Comparison of ENCODE assay signal across 14 mouse cellular contexts in genomic region chr12:58425961-58426360, GRCm38 (mm10).
A peak's percentile ranks its signal among the peaks of the same experiment; 100 is the strongest.
DNase-seq lines count a peak whose midpoint lies in the region.
"Had no signal": no experiment of that assay in that cellular context is flagged by ENCODE, and none has a peak within 500 bp of the region (broad histone marks: within the 10 kb centered on the region; RNA-seq: fewer than 3 reads in every experiment).

No protein-coding gene starts in this region.

- H3K27ac ChIP-seq in heart, embryonic 10.5 days = no peak overlapping the region
- peak overlapping the region; percentile 66 for H3K27ac ChIP-seq in limb, embryonic 10.5 days
- H3K27ac ChIP-seq: heart, embryonic 15.5 days; hindbrain, embryonic 14.5 days; liver, embryonic 14.5 days; macrophage; midbrain, embryonic 15.5 days had no signal

- H3K36me3 ChIP-seq in heart, embryonic 10.5 days = no peaks in the 10 kb centered on the region
- H3K36me3 ChIP-seq in limb, embryonic 10.5 days = no peaks in the 10 kb centered on the region
- H3K36me3 ChIP-seq: heart, embryonic 15.5 days; midbrain, embryonic 15.5 days had no signal

- no peaks in the 10 kb centered on the region for H3K9me3 ChIP-seq in heart, embryonic 10.5 days
- H3K9me3 ChIP-seq in limb, embryonic 10.5 days (replicated peaks) = no peaks in the 10 kb centered on the region
- H3K9me3 ChIP-seq: heart, embryonic 15.5 days; midbrain, embryonic 15.5 days had no signal

- H3K4me1 ChIP-seq in heart, embryonic 10.5 days = no peaks in the 10 kb centered on the region
- peaks cover 39% of the 10 kb centered on the region for H3K4me1 ChIP-seq in limb, embryonic 10.5 days
- H3K4me1 ChIP-seq: heart, embryonic 15.5 days; midbrain, embryonic 15.5 days had no signal

- H3K27me3 ChIP-seq in heart, embryonic 10.5 days (ENCODE audit: insufficient read depth, poor library complexity, severe bottlenecking) = no peaks in the 10 kb centered on the region
- H3K27me3 ChIP-seq in limb, embryonic 10.5 days (ENCODE audit: low read depth, poor library complexity, severe bottlenecking) = no peaks in the 10 kb centered on the region
- H3K27me3 ChIP-seq: heart, embryonic 15.5 days; midbrain, embryonic 15.5 days had no signal

- no peak overlapping the region for H3K4me3 ChIP-seq in heart, embryonic 10.5 days
- H3K4me3 ChIP-seq in limb, embryonic 10.5 days = no peak overlapping the region
- H3K4me3 ChIP-seq: heart, embryonic 15.5 days; midbrain, embryonic 15.5 days had no signal

- WGBS in heart, embryonic 10.5 days = 81% methylated on average over 4 of the region's 4 CpGs
- WGBS in limb, embryonic 10.5 days = 74% methylated on average over 4 of the region's 4 CpGs

- peak; percentile 5 for DNase-seq in heart, postnatal 10 days
- no peak for DNase-seq in heart, embryonic 10.5 days (ENCODE audit: low spot score)
- DNase-seq in brain, adult 2 months (ENCODE audit: low read depth, low spot score) = peak; percentile 10
- peak; percentile 1 to 16 for DNase-seq in kidney, adult 8-10 months
- no peak for DNase-seq in limb, embryonic 10.5 days (ENCODE audit: low spot score)
- no peak for DNase-seq in lung, postnatal 25 days (ENCODE audit: low spot score)
- no peak for DNase-seq in ovary, postnatal 36 days (ENCODE audit: low spot score)
- DNase-seq in cerebellum, adult 9-10 months = no peak
- DNase-seq: adrenal gland, postnatal 36 days had no signal

- intact Hi-C loops in heart, postnatal 10 days (cut with DNase I) = no loop called here

Comparison
In these comparisons a context has a peak if more than half of its experiments do, and no peak if none do; other contexts are left out.
1. DNase-seq: peak in heart, postnatal 10 days (2 of 2), brain, adult 2 months (single experiment) and kidney, adult 8-10 months (2 of 2); none in heart, embryonic 10.5 days (single experiment), limb, embryonic 10.5 days (single experiment), lung, postnatal 25 days (single experiment), ovary, postnatal 36 days (single experiment) and cerebellum, adult 9-10 months (single experiment).